Mouse (Mus musculus): ENCODE measurements around the gene Actl6b. TPM values are rescaled to one million over a fixed set of nuclear protein-coding genes. Genes with fewer than 3 reads are reported as not detected.

Actl6b gene
- polyA plus RNA-seq, 1 experiment from 2014 or later = not detected

- no peaks in the 10 kb centered on the region for H3K36me3 ChIP-seq (replicated peaks; ENCODE audit: insufficient read depth, low read length)
- WGBS (ENCODE audit: insufficient replicate concordance) = 63% methylated on average over 10 of the region's 10 CpGs
- no peak overlapping the region for H3K4me3 ChIP-seq (ENCODE audit: low read depth, low read length)
- no peak overlapping the region for H3K9ac ChIP-seq (replicated peaks)
- no peaks in the 10 kb centered on the region for H3K4me1 ChIP-seq (ENCODE audit: insufficient read depth)
- peaks cover 4% of the 10 kb centered on the region; the same call in 1 of the 2 replicates for H3K27me3 ChIP-seq (ENCODE audit: insufficient read depth, low read length)
- H3K9me3 ChIP-seq (ENCODE audit: low read length) = no peaks in the 10 kb centered on the region
- DNase-seq (no peak), ATAC-seq (no peak)
- H3K4me2 ChIP-seq (ENCODE audit: low read depth, low read length) = no peak overlapping the region
- TF ChIP-seq CTCF (IDR thresholded peaks at IDR 0.05; ENCODE audit: low read depth) = no peak
- no peak for TF ChIP-seq EP300 (IDR thresholded peaks at IDR 0.05; ENCODE audit: low read depth)
- H3K27ac ChIP-seq (ENCODE audit: low read depth) = no peak overlapping the region
Observed at GRCm38 (mm10) chr5:137562965-137563364, 9.6 kb downstream of the Actl6b start.

- Histone ChIP-seq H3K27ac (ENCODE audit: low read depth) (no peak overlapping the region), H3K27me3 (ENCODE audit: insufficient read depth, low read length) (no peaks in the 10 kb centered on the region), H3K4me2 (ENCODE audit: low read depth, low read length) (no peak overlapping the region), H3K36me3 (replicated peaks; ENCODE audit: insufficient read depth, low read length) (no peaks in the 10 kb centered on the region), H3K9me3 (ENCODE audit: low read length) (no peaks in the 10 kb centered on the region), H3K4me1 (ENCODE audit: insufficient read depth) (peaks cover 13% of the 10 kb centered on the region), H3K9ac (replicated peaks) (no peak overlapping the region), H3K4me3 (ENCODE audit: low read depth, low read length) (no peak overlapping the region)
- TF ChIP-seq EP300 (IDR thresholded peaks at IDR 0.05; ENCODE audit: low read depth) (no peak), CTCF (IDR thresholded peaks at IDR 0.05; ENCODE audit: low read depth) (no peak)
- WGBS (ENCODE audit: insufficient replicate concordance) = 78% methylated on average over 6 of the region's 6 CpGs
- DNase-seq (no peak), ATAC-seq (no peak)
Observed at GRCm38 (mm10) chr5:137565744-137566143, 12.4 kb downstream of the Actl6b start.

- Histone ChIP-seq H3K36me3 (replicated peaks; ENCODE audit: insufficient read depth, low read length) (no peaks in the 10 kb centered on the region), H3K27ac (ENCODE audit: low read depth) (no peak overlapping the region), H3K27me3 (ENCODE audit: insufficient read depth, low read length) (no peaks in the 10 kb centered on the region), H3K4me2 (ENCODE audit: low read depth, low read length) (no peak overlapping the region), H3K9ac (replicated peaks) (no peak overlapping the region), H3K4me1 (ENCODE audit: insufficient read depth) (peaks cover 20% of the 10 kb centered on the region), H3K4me3 (ENCODE audit: low read depth, low read length) (no peak overlapping the region), H3K9me3 (ENCODE audit: low read length) (no peaks in the 10 kb centered on the region)
- no peak for DNase-seq
- no peak for ATAC-seq
- TF ChIP-seq CTCF (IDR thresholded peaks at IDR 0.05; ENCODE audit: low read depth) (no peak), EP300 (IDR thresholded peaks at IDR 0.05; ENCODE audit: low read depth) (no peak)
- WGBS (ENCODE audit: insufficient replicate concordance) = 92% methylated on average over 5 of the region's 5 CpGs
Observed at GRCm38 (mm10) chr5:137566416-137566815, 13.1 kb downstream of the Actl6b start.

GRCm38 (mm10) chr5:137568223-137568798 is 15.0 kb downstream of the Actl6b start:
- Histone ChIP-seq H3K4me2 (ENCODE audit: low read depth, low read length) (no peak overlapping the region), H3K27ac (ENCODE audit: low read depth) (no peak overlapping the region), H3K4me1 (ENCODE audit: insufficient read depth) (peaks cover 24% of the 10 kb centered on the region), H3K4me3 (ENCODE audit: low read depth, low read length) (no peak overlapping the region), H3K27me3 (ENCODE audit: insufficient read depth, low read length) (no peaks in the 10 kb centered on the region), H3K9ac (replicated peaks) (no peak overlapping the region), H3K36me3 (replicated peaks; ENCODE audit: insufficient read depth, low read length) (no peaks in the 10 kb centered on the region), H3K9me3 (ENCODE audit: low read length) (no peaks in the 10 kb centered on the region)
- no peak for TF ChIP-seq EP300 (IDR thresholded peaks at IDR 0.05; ENCODE audit: low read depth)
- TF ChIP-seq CTCF (IDR thresholded peaks at IDR 0.05; ENCODE audit: low read depth) = no peak
- DNase-seq = no peak
- no peak for ATAC-seq
- WGBS (ENCODE audit: insufficient replicate concordance) = 75% methylated on average over 8 of the region's 8 CpGs

- Histone ChIP-seq H3K4me2 (ENCODE audit: low read depth, low read length) (peak overlapping the region; percentile 85), H3K27ac (ENCODE audit: low read depth) (peak overlapping the region; percentile 93), H3K36me3 (replicated peaks; ENCODE audit: insufficient read depth, low read length) (0 out of 2 replicates have a peak, but pooled peaks cover 1% of the 10 kb centered on the region), H3K9me3 (ENCODE audit: low read length) (no peaks in the 10 kb centered on the region), H3K9ac (replicated peaks) (0 out of 2 replicates have a peak overlapping the region, but pooled peaks have one; percentile 75), H3K4me1 (ENCODE audit: insufficient read depth) (peaks cover 24% of the 10 kb centered on the region), H3K4me3 (ENCODE audit: low read depth, low read length) (no peak overlapping the region), H3K27me3 (ENCODE audit: insufficient read depth, low read length) (no peaks in the 10 kb centered on the region)
- 65% methylated on average over 12 of the region's 12 CpGs for WGBS (ENCODE audit: insufficient replicate concordance)
- no peak for ATAC-seq
- no peak for TF ChIP-seq CTCF (IDR thresholded peaks at IDR 0.05; ENCODE audit: low read depth)
- DNase-seq = no peak
Observed at GRCm38 (mm10) chr5:137569031-137569430, 15.7 kb downstream of the Actl6b start.

GRCm38 (mm10) chr5:137569665-137570064 is 16.3 kb downstream of the Actl6b start, which contains the start of gene Tfr2:
TSS of gene Tfr2 (plus strand) at chr5:137569840.
- H3K9ac ChIP-seq (replicated peaks) = peak within 1 kb of the TSS; percentile 75

More at GRCm38 (mm10) chr5:137569665-137570064, 16.3 kb downstream of the Actl6b start, which contains the start of gene Tfr2:
- ATAC-seq = peak; percentile 82
- Histone ChIP-seq H3K36me3 (replicated peaks; ENCODE audit: insufficient read depth, low read length) (peaks cover 7% of the 10 kb centered on the region), H3K4me2 (ENCODE audit: low read depth, low read length) (peak within 1 kb of the TSS; percentile 85), H3K4me3 (ENCODE audit: low read depth, low read length) (peak within 1 kb of the TSS; percentile 52), H3K27me3 (ENCODE audit: insufficient read depth, low read length) (no peaks in the 10 kb centered on the region), H3K9me3 (ENCODE audit: low read length) (no peaks in the 10 kb centered on the region), H3K27ac (ENCODE audit: low read depth) (peak within 1 kb of the TSS; percentile 93), H3K4me1 (ENCODE audit: insufficient read depth) (peaks cover 24% of the 10 kb centered on the region)
- TF ChIP-seq CTCF (IDR thresholded peaks at IDR 0.05; ENCODE audit: low read depth) (no peak), EP300 (IDR thresholded peaks at IDR 0.05; ENCODE audit: low read depth) (no peak)
- DNase-seq = peak; percentile 93
- 10% methylated on average over 9 of the region's 9 CpGs for WGBS (ENCODE audit: insufficient replicate concordance)
